Mouse (Mus musculus): Measurements from ENCODE around the gene Abcf2.

GRCm38 (mm10) chr5:24526889-24527230 lies 50.4 kb downstream of the Abcf2 start, which contains the start of gene Gbx1:
- TF ChIP-seq CTCF (IDR thresholded peaks at IDR 0.05; ENCODE audit: extremely low read depth, insufficient read depth, low read length) (no peak), POLR2A (IDR thresholded peaks at IDR 0.05; ENCODE audit: extremely low read depth, insufficient read depth, low read length) (no peak)

Measured in cortical plate, adult 2 months (tissue).